19 mouse cellular contexts compared by ENCODE assay signal in genomic region chr2:60920076-60920475, GRCm38 (mm10).
"Had no signal": no experiment of that assay in that cellular context is flagged by ENCODE, and none has a peak within 500 bp of the region (broad histone marks: within the 10 kb centered on the region; RNA-seq: fewer than 3 reads in every experiment).

No protein-coding gene starts in this region.

- H3K9ac ChIP-seq: limb, embryonic 13.5 days; liver, embryonic 12.5 days; liver, embryonic 15.5 days; midbrain, embryonic 12.5 days; midbrain, embryonic 15.5 days; neural tube, embryonic 12.5 days; neural tube, embryonic 15.5 days; stomach, embryonic 15.5 days had no signal

- H3K36me3 ChIP-seq: limb, embryonic 10.5 days; limb, embryonic 13.5 days; liver, embryonic 12.5 days; liver, embryonic 15.5 days; midbrain, embryonic 12.5 days; midbrain, embryonic 15.5 days; neural tube, embryonic 12.5 days; neural tube, embryonic 15.5 days; stomach, embryonic 15.5 days had no signal

- H3K9me3 ChIP-seq: limb, embryonic 10.5 days; limb, embryonic 13.5 days; liver, embryonic 12.5 days; liver, embryonic 15.5 days; midbrain, embryonic 12.5 days; midbrain, embryonic 15.5 days; neural tube, embryonic 12.5 days; neural tube, embryonic 15.5 days; stomach, embryonic 15.5 days had no signal

- H3K4me1 ChIP-seq: midbrain, embryonic 12.5 days; midbrain, embryonic 15.5 days had no signal

- H3K4me2 ChIP-seq: limb, embryonic 13.5 days; liver, embryonic 12.5 days; liver, embryonic 15.5 days; midbrain, embryonic 12.5 days; midbrain, embryonic 15.5 days; neural tube, embryonic 12.5 days; neural tube, embryonic 15.5 days; stomach, embryonic 15.5 days had no signal

- DNase-seq: kidney, postnatal 25 days; layer of hippocampus, adult 9-11 months; liver; lung, adult 18-20 months; right cerebral cortex, adult 18-20 months; right cerebral cortex, postnatal 14 days; right cerebral cortex, postnatal 4 days; thymus, postnatal 25 days had no signal

- H3K27me3 ChIP-seq: limb, embryonic 13.5 days; liver, embryonic 12.5 days; liver, embryonic 15.5 days; midbrain, embryonic 12.5 days; midbrain, embryonic 15.5 days; neural tube, embryonic 12.5 days; neural tube, embryonic 15.5 days; stomach, embryonic 15.5 days had no signal

- ATAC-seq: liver, embryonic 12.5 days; midbrain, embryonic 15.5 days had no signal

- H3K4me3 ChIP-seq: layer of hippocampus, adult 2 months; limb, embryonic 10.5 days; limb, embryonic 13.5 days; liver, embryonic 12.5 days; liver, embryonic 15.5 days; midbrain, embryonic 12.5 days; midbrain, embryonic 15.5 days; neural tube, embryonic 12.5 days; neural tube, embryonic 15.5 days; stomach, embryonic 15.5 days had no signal

- H3K27ac ChIP-seq: layer of hippocampus, adult 2 months; limb, embryonic 10.5 days; limb, embryonic 13.5 days; liver, embryonic 12.5 days; liver, embryonic 15.5 days; macrophage; midbrain, embryonic 12.5 days; midbrain, embryonic 15.5 days; neural tube, embryonic 12.5 days; neural tube, embryonic 15.5 days; stomach, embryonic 15.5 days had no signal
